Mouse (Mus musculus): ENCODE measurements around the gene Rack1.

- TF ChIP-seq CTCF (IDR thresholded peaks at IDR 0.05; ENCODE audit: insufficient read depth, low read length) (peak; percentile 44), POLR2A (IDR thresholded peaks at IDR 0.05; ENCODE audit: borderline replicate concordance, extremely low read depth, low read depth, low read length) (no peak)
Observed at GRCm38 (mm10) chr11:48779450-48779849, 20.7 kb upstream of the Rack1 start.
